Mouse (Mus musculus) urinary bladder, postnatal 14 days (tissue): ENCODE measurements around the gene Cnksr3.
A peak's percentile ranks its signal among the peaks of the same experiment; 100 is the strongest.

Experiments used
- DNase-seq: peaks from one replicate; pipeline ENCODE4 v3.0.0; 2021; ENCODE audit warnings: low spot score

Cnksr3 gene

GRCm38 (mm10) chr10:7196668-7197400 lies 15.2 kb downstream of the Cnksr3 start:
- peak; percentile 57 for DNase-seq

DNA sequence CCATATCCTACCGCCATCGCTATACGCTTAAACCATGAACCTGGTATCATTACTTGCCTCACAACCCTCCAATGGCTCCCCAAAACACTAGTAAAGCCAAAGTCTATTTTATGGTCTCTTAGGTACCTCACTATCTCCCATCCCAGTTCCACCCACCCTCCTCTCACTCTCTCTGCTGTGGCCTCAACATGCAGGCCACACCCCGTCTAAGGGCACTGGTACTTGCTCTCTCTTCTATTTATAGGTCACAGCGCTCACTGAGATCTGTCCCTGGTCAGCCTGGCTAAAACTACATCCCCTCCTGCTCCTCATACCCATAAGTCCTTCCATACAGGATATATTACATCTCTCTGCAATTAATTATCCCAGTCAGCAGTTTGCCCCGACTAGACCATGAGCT lies 16.1 kb downstream of the Cnksr3 start:
- no peak for DNase-seq

DNA sequence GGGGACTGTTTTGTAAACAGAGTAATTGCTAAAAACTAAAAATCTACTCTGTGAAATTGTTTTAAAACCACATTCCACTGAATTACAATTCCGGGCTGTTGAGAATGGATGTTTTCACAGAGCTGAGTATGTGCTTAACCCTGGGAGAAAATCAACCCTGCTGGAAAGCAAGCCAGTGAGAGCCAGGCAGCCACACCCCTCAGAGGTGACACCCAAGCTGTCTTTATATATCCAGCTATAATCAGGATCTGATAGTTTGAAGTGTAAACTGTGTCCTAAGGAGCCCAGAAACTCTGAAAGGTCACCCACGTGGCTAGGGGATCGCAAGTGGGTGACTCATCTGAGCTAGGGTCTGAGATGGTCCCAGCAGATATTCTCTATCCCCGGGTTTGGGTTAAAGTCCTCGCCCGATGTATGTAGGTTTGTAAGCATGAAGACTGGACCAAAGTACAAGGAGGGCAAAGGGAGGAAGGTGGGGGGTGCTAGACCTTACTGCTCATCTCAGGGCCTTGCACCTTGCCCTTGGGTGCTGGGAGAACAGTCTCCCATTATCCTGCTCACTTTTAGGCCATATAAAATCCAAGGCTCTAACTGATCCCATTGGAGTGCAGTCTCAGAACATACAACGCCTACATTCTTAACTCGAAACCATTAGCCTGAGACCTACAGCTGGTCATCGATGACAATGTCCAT lies 20.2 kb downstream of the Cnksr3 start:
- no peak for DNase-seq

- DNase-seq, result no peak
Measured at GRCm38 (mm10) chr10:7189194-7189593, 22.8 kb downstream of the Cnksr3 start.

DNA sequence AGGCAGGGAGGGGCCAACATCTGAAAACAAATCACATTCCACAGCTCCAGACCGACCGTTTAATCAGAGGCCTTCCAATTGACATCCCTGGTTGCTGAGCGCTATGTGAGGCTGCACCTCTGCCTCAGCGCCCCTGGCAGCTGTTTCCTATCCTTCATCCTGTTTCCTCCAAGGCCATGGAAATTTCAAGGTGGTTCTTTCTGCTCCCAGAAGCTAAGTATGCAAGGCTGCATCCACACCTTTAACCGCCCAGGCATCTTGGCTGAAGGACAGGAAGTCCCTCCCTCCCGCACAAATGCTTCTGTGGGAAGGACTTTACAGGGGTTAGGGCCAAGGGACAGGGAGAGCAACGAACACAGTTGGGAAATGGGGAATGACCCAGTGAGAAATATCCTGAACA lies 24.2 kb downstream of the Cnksr3 start:
- no peak for DNase-seq

DNA sequence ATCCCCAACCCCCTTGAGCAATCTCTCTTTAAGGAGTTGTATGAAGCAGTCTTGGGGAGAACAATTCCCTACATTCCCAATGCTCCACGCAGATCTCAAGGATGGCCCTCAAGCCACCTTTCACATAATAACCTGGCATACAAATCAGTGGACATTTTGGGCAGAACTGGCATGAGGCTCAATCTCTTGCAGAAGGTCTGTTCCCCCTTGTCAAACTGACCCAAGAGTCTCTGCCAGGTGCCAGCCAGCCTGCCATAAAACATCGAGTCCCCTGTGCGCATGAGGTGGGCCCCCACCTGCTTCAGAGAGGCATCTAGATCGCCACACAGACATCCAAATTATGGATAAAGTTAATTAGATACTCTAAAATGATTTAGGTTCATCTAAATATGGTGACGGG lies 25.0 kb downstream of the Cnksr3 start:
- no peak for DNase-seq

GRCm38 (mm10) chr10:7186018-7186417 lies 26.0 kb downstream of the Cnksr3 start:
- DNase-seq, result no peak

DNA sequence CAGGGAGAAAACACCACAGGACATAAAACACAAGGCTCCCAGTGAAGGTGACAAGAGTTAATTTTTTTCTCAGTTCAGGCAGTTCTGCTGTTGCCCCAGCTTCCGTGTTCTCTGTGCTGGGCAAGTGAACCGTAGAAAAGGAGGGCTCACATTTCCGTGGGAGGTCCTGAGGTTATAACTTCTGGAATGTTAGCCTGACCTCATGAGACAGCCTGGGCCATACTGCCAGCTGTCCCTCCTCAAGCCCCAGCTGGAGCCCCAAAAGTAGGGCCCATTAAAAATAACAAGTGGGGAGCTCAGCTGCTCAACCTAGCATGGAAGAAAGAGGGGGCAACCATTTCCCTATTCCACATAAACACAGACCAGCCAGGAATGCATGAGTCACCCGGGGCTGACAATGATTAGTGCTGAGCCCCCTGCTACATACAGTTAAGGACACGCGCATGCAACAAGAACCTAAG lies 28.8 kb downstream of the Cnksr3 start:
- no peak for DNase-seq

DNA sequence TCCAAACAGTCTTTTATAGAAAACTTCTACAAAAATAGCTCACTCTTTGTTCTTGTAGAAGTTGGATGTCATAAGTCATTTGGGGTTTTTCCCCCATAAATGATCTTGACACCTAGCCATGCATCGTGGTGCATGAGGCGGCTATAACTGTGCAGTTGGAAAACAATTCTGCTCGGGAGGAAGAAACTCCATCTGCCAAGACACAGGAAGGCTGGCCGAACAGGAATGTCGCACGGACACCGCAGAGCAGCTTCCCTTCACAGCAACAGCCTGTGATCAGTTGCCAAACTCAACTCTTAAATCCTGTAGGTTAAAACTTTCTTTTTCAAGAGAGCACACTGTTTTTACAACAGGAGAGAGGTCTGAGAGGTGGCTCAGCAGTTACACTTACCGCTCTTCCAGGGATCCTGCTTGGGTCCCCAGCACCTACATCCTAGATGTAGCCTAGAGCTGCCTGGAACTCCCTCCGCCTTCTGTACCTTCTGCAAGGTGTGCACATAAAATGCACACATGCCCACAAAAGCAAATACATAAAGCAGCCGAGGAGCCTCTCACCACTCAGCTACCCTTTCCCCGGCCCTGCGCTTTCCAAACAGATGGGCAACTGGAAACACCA lies 29.4 kb downstream of the Cnksr3 start:
- no peak for DNase-seq

DNA sequence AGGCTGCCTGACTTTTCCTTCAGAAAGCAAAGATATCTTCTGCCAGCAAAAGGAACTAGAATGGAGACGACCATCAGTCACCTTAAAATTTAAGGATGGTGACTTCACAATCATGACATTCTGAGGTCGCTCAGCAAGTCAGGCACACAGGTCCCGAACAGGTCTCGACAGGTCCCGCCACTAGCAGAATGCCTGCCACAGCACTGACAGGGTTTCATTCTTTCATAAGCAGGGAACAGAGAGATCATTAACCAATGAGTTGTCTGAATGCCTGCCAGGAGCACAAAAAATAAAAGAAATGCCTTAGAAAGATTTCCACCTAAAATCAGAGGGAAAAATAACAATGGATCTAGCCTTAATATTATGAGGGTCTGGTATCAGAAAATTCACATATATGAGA lies 31.7 kb downstream of the Cnksr3 start:
- peak; percentile 74 for DNase-seq

DNA sequence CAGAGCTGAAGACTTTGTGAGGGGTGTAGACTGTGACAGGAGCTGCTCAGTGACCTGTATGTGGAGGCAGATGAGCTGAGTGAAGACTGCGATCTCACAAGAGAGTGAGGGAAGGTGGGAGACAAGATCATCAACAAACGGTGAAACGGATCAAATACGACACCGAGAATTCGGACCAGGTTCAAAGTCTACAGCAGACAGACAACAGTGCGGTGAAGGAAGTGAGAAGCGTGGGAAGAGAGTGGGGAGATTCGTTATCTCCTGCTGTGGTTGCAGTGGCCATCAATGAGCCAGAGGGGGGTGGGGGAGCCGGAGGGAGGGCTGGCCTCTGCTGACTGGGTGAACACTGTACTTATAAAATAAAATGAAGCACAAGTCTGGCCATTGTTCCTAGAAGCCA lies 33.5 kb downstream of the Cnksr3 start:
- no peak for DNase-seq

- no peak for DNase-seq
Measured at GRCm38 (mm10) chr10:7176205-7176910, 35.7 kb downstream of the Cnksr3 start.

- no peak for DNase-seq
Measured at GRCm38 (mm10) chr10:7174480-7174879, 37.6 kb downstream of the Cnksr3 start.

- DNase-seq, result no peak
Measured at GRCm38 (mm10) chr10:7173098-7173497, 38.9 kb downstream of the Cnksr3 start.

GRCm38 (mm10) chr10:7170434-7170833 lies 41.6 kb downstream of the Cnksr3 start:
- DNase-seq, result no peak

DNA sequence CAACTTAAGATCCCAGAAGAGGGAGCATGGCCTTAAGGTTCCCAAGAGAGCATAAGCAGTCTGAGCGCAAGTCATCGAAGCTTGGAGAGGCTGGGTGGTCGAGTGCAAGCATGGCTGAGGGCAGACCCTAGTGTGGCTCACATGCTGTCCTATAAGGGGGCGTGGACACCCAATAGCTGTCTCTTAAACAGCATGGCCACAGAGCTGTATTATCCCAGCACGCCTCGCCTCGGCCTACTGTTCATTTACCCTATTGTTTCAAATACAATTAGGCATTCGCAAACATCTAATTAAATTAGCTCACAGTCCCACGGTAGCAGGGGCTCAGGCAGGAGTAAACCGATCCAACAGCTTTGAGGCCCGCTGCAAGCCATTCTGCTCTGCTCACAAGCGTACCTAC lies 49.0 kb downstream of the Cnksr3 start:
- no peak for DNase-seq

- peak; percentile 40 for DNase-seq
Measured at GRCm38 (mm10) chr10:7159061-7159511, 53.0 kb downstream of the Cnksr3 start.

- DNase-seq, result peak; percentile 34
Measured at GRCm38 (mm10) chr10:7158285-7159060, 53.6 kb downstream of the Cnksr3 start.

DNA sequence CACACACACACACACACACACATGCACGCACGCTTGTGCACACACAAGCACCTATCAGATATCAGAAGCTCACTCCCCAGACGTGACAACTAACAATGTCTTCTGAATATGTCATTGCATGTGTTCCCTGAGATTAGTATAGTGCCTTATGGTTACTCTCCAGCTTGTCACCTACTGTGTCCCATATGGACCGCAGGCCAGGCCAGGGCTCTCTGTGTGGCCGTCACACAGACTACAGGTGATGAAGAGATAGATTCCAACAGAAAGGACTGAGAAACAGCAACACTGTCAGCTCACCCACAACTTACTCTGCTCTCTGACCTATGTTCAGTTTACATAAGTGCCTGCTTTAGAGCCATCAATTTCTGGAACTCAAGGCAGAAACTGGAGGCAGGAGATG lies 57.2 kb downstream of the Cnksr3 start:
- DNase-seq, result no peak

DNA sequence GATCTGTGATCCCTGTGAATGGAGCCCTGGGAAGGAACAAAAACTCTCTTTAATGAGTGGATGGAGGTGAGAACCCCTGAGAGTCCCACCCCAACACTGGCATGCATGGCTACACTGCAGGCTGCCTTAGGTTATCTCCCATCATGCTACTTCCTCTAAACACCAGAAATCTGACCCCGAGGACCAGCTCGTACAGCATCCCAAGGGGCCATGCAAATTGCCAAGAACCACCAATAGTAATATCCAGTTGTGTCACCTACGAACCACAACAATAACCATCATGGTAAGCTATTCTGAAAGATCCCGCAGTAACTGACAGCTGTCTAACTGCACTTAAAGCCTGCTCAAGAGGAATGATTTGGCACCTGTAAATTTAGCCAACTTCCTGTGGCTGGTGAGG lies 59.1 kb downstream of the Cnksr3 start:
- DNase-seq, result no peak

- DNase-seq, result no peak
Measured at GRCm38 (mm10) chr10:7149671-7150595, 62.1 kb downstream of the Cnksr3 start.
